Mouse (Mus musculus) forebrain, embryonic 15.5 days (tissue): ENCODE measurements around the gene Coro1b. TPM values are rescaled to one million over a fixed set of nuclear protein-coding genes. Genes with fewer than 3 reads are reported as not detected.

ENCODE experiments used
- ATAC-seq: fragments of 200-750 bp; cut with Nextera tagmentation; replicated peaks from 2 replicates; pipeline ENCODE4 v1.8.0; 2017; ENCODE audit warnings: mild to moderate bottlenecking, moderate TSS enrichment, moderate library complexity
- H3K27ac ChIP-seq: fragments of 300-500 bp; sonication (generic); replicated peaks from 2 replicates; pipeline ENCODE4 v1.5.1; 2015; ENCODE audit warnings: mild to moderate bottlenecking, inconsistent platforms
- H3K27me3 ChIP-seq: fragments of 300-500 bp; sonication (generic); 2 replicates; pipeline ENCODE4 v1.6.1; 2015; ENCODE audit warnings: inconsistent platforms
- H3K36me3 ChIP-seq: fragments of 300-500 bp; sonication (generic); 2 replicates; pipeline ENCODE4 v1.6.1; 2015; ENCODE audit warnings: mild to moderate bottlenecking, inconsistent platforms
- H3K4me1 ChIP-seq: fragments of 300-500 bp; sonication (generic); 2 replicates; pipeline ENCODE4 v1.6.1; 2015; ENCODE audit warnings: inconsistent platforms
- H3K4me2 ChIP-seq: fragments of 300-500 bp; sonication (generic); replicated peaks from 2 replicates; pipeline ENCODE4 v1.6.1; 2015; ENCODE audit warnings: mild to moderate bottlenecking, inconsistent platforms
- H3K4me3 ChIP-seq: fragments of 300-500 bp; sonication (generic); 2 replicates; pipeline ENCODE4 v1.5.1; 2015; ENCODE audit warnings: mild to moderate bottlenecking, inconsistent platforms
- H3K9ac ChIP-seq: fragments of 300-500 bp; sonication (generic); replicated peaks from 2 replicates; pipeline ENCODE4 v1.6.1; 2015; ENCODE audit warnings: mild to moderate bottlenecking, inconsistent platforms
- H3K9me3 ChIP-seq: fragments of 300-500 bp; sonication (generic); 2 replicates; pipeline ENCODE4 v1.6.1; 2016; ENCODE audit warnings: inconsistent platforms
- WGBS: fragments of 180-500 bp; shearing (Covaris S2); methylation state at CpG from one replicate; pipeline ENCODE4 v1.1.7; 2015; ENCODE audit warnings: mixed read lengths; 5-methylcytosine and 5-hydroxymethylcytosine counted together
- polyA plus RNA-seq: library from polyadenylated mRNA; unstranded; fragments of >200 nt; fragmentation: Nextera tagmentation; extraction: Ambion mirVana; gene quantifications from 2 replicates; pipeline ENCODE4 v1.2.1, GENCODE M21; 2015

Gene Coro1b
- polyA plus RNA-seq, 1 experiment from 2014 or later, result 144 TPM

DNA sequence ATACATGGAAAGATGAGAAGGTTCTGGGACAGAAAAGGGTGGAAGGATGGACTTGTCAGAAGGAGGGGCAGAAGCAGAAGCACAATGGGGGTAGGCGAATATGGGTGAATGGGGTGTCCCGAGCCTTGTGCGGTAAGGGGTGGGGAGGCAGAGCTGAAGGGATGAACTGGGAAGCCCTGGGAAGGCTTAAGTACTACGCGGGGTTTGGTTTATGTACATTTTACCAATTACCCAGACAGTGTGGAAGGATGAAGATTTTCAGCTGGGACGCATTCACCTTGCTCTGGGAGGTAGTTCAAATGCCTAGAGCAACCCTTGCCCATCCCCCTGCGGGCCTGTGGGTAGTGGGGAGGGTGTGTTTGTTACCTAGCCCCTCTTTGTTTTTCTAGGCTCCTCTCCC, 53.7 kb downstream of the Coro1b start:
- Histone ChIP-seq H3K4me1 (peaks cover 21% of the 10 kb centered on the region), H3K4me3 (peak overlapping the region; percentile 60), H3K27me3 (no peaks in the 10 kb centered on the region; the same call in 1 of the 2 replicates), H3K4me2 (peak overlapping the region; percentile 97), H3K9me3 (no peaks in the 10 kb centered on the region), H3K36me3 (peaks cover 4% of the 10 kb centered on the region; the same call in 1 of the 2 replicates), H3K27ac (no peak overlapping the region), H3K9ac (peak overlapping the region; percentile 73)
- 27% methylated on average over 7 of the region's 7 CpGs for WGBS
- no peak for ATAC-seq

DNA sequence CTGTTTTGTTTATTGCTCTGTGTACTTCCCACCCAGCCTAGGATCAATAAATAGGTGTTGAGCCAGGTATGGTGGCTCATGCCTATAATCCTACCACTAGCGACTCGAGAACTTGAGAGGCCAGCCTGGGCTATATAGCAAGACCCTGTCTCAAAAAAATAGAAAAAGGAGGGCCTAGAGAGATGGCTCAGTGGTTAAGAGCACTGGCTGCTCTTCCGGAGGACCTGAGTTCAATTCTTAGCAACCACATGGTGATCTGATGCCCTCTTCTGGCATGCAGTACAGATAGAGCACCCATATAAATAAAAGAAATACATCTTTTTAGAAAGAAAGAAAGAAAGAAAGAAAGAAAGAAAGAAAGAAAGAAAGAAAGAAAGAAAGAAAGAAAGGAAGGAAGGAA, 54.7 kb downstream of the Coro1b start:
- Histone ChIP-seq H3K4me3 (no peak overlapping the region), H3K9ac (no peak overlapping the region), H3K4me1 (peaks cover 21% of the 10 kb centered on the region), H3K27ac (no peak overlapping the region), H3K36me3 (0 out of 2 replicates have a peak, but pooled peaks cover 3% of the 10 kb centered on the region), H3K4me2 (no peak overlapping the region), H3K9me3 (no peaks in the 10 kb centered on the region), H3K27me3 (no peaks in the 10 kb centered on the region; the same call in 1 of the 2 replicates)
- WGBS, result 68% methylated on average over 3 of the region's 3 CpGs
- ATAC-seq, result no peak

Other genes starting within 250 kb of the Coro1b start
- 11.9 and 13.3 TPM in 2 replicates for gene Tcirg1, start 241.5 kb upstream of the Coro1b start, polyA plus RNA-seq
- 195 and 201 TPM in 2 replicates for gene Ndufs8, start 235.8 kb upstream of the Coro1b start, polyA plus RNA-seq
- 1.5 and 1.8 TPM in 2 replicates for gene Aldh3b1, start 218.8 kb upstream of the Coro1b start, polyA plus RNA-seq
- 6.6 and 6.9 TPM in 2 replicates for gene Unc93b1, start 213.4 kb upstream of the Coro1b start, polyA plus RNA-seq
- gene Aldh3b3, start 190.0 kb upstream of the Coro1b start, polyA plus RNA-seq, result not detected in 2 replicates
- gene Aldh3b2, start 176.3 kb upstream of the Coro1b start, polyA plus RNA-seq, result 0.22 and 0.28 TPM in 2 replicates
- gene Acy3, start 162.0 kb upstream of the Coro1b start, polyA plus RNA-seq, result 1.3 and 1.4 TPM in 2 replicates
- gene Tbx10, start 155.9 kb upstream of the Coro1b start, polyA plus RNA-seq, result 0.13 TPM in 1 of 2 replicates, not detected in the other
- 36.0 and 40.8 TPM in 2 replicates for gene Nudt8, start 148.0 kb upstream of the Coro1b start, polyA plus RNA-seq
- gene Gm49405, start 148.0 kb upstream of the Coro1b start, polyA plus RNA-seq, result 6.8 and 7.6 TPM in 2 replicates
- 9.0 and 11.1 TPM in 2 replicates for gene Doc2g, start 145.3 kb upstream of the Coro1b start, polyA plus RNA-seq
- 225 and 228 TPM in 2 replicates for gene Ndufv1, start 135.8 kb upstream of the Coro1b start, polyA plus RNA-seq
- gene Gstp1, start 110.6 kb upstream of the Coro1b start, polyA plus RNA-seq, result 421 and 426 TPM in 2 replicates
- gene Gstp2, start 102.6 kb upstream of the Coro1b start, polyA plus RNA-seq, result 1.3 and 4.6 TPM in 2 replicates
- not detected in 2 replicates for gene Gstp3, start 89.0 kb upstream of the Coro1b start, polyA plus RNA-seq
- not detected in 2 replicates for gene Cabp2, start 67.0 kb upstream of the Coro1b start, polyA plus RNA-seq
- 82.1 and 83.2 TPM in 2 replicates for gene Cdk2ap2, start 51.4 kb upstream of the Coro1b start, polyA plus RNA-seq
- 40.7 and 47.2 TPM in 2 replicates for gene Pitpnm1, start 48.6 kb upstream of the Coro1b start, polyA plus RNA-seq
- gene Aip, start 22.8 kb upstream of the Coro1b start, polyA plus RNA-seq, result 90.1 and 92.5 TPM in 2 replicates
- gene Gpr152, start 8.8 kb upstream of the Coro1b start, polyA plus RNA-seq, result not detected in 2 replicates
- 0.10 and 0.15 TPM in 2 replicates for gene Cabp4, start 4.6 kb upstream of the Coro1b start, polyA plus RNA-seq
- 0.59 and 1.1 TPM in 2 replicates for gene Ptprcap, start 5.0 kb downstream of the Coro1b start, polyA plus RNA-seq
- gene Rps6kb2, start 14.7 kb downstream of the Coro1b start, polyA plus RNA-seq, result 54.1 and 54.6 TPM in 2 replicates
- gene Carns1, start 26.9 kb downstream of the Coro1b start, polyA plus RNA-seq, result 3.4 and 4.2 TPM in 2 replicates
- 0.70 and 0.86 TPM in 2 replicates for gene Tbc1d10c, start 42.7 kb downstream of the Coro1b start, polyA plus RNA-seq
- 560 and 578 TPM in 2 replicates for gene Ppp1ca, start 43.4 kb downstream of the Coro1b start, polyA plus RNA-seq
- 22.6 and 25.2 TPM in 2 replicates for gene Rad9a, start 53.0 kb downstream of the Coro1b start, polyA plus RNA-seq
- gene Clcf1, start 65.6 kb downstream of the Coro1b start, polyA plus RNA-seq, result 0.39 and 0.43 TPM in 2 replicates
- not detected in 2 replicates for gene AC109138.7, start 65.7 kb downstream of the Coro1b start, polyA plus RNA-seq
- gene Pold4, start 83.3 kb downstream of the Coro1b start, polyA plus RNA-seq, result 17.2 and 18.1 TPM in 2 replicates
- gene Ssh3, start 120.6 kb downstream of the Coro1b start, polyA plus RNA-seq, result 5.2 and 6.7 TPM in 2 replicates
- 25.1 and 26.2 TPM in 2 replicates for gene Ankrd13d, start 134.5 kb downstream of the Coro1b start, polyA plus RNA-seq
- 20.5 and 24.9 TPM in 2 replicates for gene Grk2, start 157.6 kb downstream of the Coro1b start, polyA plus RNA-seq
- gene Kdm2a, start 249.7 kb downstream of the Coro1b start, polyA plus RNA-seq, result 40.3 and 43.3 TPM in 2 replicates